Mouse (Mus musculus): ENCODE data around the gene Aff3. TPM values are rescaled to one million over a fixed set of nuclear protein-coding genes. Genes with fewer than 3 reads are reported as not detected.

Aff3 gene
- total RNA-seq, 2 experiments from 2014 or later, result 14.2 to 34.5 TPM

DNA sequence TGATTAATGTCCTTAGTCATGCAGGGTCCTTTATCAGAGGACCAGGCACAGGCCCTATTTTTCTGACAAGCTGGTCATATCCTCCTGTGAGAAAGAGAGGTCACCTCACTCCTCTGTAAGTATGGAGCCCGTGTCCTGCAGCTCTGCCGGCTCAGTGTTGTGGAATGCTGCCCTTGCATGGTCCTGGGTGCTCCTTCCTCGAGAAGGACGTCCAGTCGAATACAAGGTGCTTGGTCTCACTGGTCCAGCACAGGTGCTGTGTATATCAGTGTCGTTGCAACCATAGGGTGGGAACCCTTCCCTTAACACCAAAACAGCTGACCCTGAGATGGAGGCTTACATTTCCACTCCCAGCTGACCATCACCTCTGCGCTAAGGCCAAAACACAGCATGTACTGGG is 280.7 kb downstream of the Aff3 start:
- 0 out of 2 replicates have a peak, but pooled peaks have one; percentile 23 for ATAC-seq (replicated peaks; ENCODE audit: low FRiP score, low TSS enrichment, poor library complexity, severe bottlenecking)

DNA sequence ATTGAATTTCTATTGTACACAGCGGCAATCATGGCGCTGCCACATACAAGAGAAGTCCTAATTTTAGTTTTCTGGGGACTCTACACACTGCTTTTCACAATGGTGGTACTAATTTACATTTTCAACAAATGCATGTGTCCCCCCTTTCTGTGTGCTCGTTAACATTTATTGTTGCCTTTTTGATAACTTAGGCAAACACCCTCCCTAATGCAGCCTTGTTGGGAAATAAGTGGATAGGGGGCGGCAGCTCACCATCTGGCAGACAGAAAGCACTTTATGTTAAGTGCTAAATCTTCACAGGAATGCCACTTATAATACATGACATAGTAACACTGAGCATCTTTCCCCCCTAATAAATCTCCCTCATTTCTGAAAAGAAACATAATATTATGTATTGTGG is 282.1 kb downstream of the Aff3 start:
- no peak for ATAC-seq (replicated peaks; ENCODE audit: low FRiP score, low TSS enrichment, poor library complexity, severe bottlenecking)

DNA sequence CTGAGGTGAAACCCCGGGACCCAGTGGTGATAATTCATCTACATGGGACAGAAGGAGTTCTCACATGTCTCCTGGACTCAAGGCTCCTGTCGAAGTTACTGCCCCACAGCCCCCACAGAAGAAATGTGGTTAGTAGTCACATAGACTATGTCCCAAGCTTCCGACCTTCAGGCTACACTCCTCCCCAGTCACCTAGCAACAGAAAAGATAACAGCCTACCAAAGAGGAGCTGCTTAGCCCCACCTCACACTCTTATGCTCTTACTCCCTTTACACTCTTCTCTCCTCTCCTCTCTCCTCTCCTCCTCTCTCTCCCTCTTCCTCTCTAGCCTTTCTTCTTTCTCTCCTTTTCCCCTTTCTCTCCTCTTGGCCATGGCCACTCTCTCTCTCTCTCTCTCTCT is 286.8 kb downstream of the Aff3 start:
- 0 out of 2 replicates have a peak, but pooled peaks have one; percentile 55 for ATAC-seq (replicated peaks; ENCODE audit: low FRiP score, low TSS enrichment, poor library complexity, severe bottlenecking)

DNA sequence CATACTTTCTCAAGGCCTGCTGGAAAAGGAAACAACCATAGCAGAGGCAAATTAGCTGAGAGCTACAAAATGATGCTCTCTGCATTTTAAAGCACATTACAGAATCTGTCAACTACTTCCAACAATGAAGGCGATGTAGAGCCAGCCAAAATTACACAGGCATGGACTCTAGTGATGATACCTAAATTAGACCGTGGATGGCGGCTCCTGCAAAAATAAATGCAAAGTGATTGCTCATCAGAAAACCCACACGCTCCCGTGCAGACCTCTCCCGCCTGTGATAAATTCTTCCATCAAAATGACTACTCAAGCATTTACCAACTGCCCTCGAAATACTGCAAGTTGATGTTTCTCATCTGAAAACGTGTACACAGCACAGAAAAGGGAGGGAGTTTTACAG is 295.6 kb downstream of the Aff3 start:
- no peak for ATAC-seq (replicated peaks; ENCODE audit: low FRiP score, low TSS enrichment, poor library complexity, severe bottlenecking)

DNA sequence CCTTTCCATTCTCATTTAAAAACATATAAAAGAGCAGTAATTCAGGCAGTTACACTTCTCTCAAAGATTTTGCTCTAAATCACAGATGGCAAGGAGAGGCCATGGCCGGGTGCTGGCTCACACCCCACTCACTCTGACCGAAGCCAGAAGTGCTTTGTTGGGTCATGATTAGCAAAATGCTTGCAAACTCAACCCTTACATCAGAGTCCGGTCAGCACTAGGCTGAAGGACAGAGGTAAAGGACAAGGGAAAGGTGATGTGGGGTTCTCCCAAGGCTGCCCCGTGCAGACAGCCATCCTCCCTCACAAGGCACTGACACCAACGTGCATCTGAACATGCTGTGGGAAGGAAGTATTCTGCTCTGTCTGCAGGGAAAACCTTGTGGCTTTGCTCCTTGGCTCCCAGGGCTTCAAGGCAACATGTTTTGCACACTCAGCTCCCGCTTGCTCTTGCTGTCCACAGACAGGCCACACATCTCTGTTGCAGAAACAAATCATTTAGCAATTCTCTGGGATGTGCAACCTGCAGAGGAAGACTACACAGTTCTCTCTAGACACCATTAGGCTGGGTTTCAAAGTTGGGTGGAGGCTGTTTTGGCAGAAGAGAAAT is 296.6 kb downstream of the Aff3 start:
- ATAC-seq (replicated peaks; ENCODE audit: low FRiP score, low TSS enrichment, poor library complexity, severe bottlenecking), result no peak

DNA sequence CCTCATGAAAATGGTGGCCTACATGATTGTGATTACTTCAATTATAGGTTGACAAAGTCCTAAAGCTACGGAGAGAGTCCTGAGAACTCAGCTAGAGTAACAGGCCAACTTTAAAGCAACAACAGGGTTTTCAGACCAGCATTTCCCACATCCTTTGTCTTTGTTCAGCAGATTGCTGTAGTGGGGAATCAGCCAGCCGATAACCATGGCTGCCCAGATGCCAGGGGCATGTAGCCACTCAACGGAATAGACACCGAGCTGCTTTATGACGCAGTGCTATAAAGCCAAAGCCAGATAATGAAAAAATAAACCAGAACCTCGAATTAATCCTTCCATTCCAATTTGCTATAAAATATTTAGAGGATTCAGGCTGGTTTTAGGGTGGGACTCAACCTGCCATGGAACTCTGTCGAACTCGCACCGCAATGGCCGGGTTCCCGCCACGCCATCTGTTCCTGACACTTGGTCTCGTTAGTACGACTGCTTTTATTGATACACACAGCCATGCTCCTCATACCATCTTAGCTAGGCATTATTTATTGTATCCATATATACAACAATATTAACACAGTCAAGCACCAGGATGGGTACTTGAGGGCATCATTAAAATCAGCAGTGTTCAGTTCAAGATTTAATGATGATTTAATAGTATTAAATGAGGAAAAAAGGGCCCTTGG is 297.2 kb downstream of the Aff3 start:
- no peak for ATAC-seq (replicated peaks; ENCODE audit: low FRiP score, low TSS enrichment, poor library complexity, severe bottlenecking)

DNA sequence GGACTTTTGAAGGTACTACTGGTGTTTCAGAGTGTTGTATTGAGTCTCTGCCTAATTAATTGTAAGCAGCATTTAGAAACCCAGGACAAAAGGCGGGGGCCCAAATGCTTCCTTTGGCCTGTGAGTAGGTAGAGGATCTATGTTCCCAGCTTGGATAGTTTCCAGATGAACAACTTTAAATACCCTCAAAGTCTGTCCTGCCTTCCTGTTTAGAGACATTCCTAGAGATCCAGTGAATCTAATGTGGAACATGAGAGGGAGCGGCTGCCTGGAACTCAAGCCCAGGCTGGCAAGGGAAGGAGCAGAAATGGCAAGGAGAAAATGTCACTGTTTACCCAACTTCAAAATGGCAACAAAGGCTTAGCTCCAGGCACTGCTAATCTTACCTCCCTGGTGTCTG is 300.9 kb downstream of the Aff3 start:
- no peak for ATAC-seq (replicated peaks; ENCODE audit: low FRiP score, low TSS enrichment, poor library complexity, severe bottlenecking)

DNA sequence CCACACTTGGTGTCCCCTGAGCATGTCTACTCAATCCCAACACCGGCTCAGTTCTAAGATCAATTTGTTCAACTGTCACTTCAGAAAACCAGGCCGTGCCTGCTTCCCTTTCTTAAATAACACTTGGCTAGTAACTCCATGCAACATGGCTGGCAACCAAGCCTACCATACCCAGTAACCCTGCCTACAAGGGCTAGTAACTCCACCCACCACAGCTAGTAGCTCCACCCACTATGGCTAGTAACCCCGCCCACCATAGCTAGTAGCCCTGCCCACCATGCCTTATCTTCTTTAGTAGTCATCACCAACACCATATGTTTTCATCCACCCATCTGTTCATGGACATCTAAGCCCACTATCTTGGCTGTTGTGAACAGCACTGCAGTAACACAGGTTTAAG is 302.5 kb downstream of the Aff3 start:
- ATAC-seq (replicated peaks; ENCODE audit: low FRiP score, low TSS enrichment, poor library complexity, severe bottlenecking), result peak; percentile 57; the same call in 1 of the 2 replicates

DNA sequence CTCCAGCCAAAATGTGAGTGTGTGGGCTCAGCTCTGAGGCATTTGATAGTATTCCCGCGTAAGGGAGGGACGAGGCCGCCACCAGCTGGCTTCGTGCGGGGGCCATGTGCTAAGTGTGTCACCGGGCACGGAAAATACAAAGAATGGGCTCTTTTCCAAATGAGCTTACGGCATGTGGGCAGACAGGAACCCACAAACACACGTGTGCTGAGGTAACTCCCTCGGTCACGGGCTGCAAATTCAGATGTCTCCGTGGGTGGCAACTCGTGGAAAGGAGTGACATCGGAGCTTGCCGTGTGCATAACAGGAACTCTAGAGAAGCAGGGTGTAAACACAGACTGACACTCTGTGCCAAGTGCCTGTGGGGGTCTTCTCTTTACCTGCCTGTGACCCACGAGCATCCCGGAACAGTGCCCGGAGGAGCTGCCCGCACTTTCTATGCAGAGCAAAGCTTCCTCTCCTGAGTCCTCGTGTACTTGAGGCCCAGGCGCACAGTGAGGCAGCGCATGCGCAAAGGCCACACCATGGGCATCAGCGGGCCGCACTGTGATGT is 305.9 kb downstream of the Aff3 start:
- no peak for ATAC-seq (replicated peaks; ENCODE audit: low FRiP score, low TSS enrichment, poor library complexity, severe bottlenecking)

DNA sequence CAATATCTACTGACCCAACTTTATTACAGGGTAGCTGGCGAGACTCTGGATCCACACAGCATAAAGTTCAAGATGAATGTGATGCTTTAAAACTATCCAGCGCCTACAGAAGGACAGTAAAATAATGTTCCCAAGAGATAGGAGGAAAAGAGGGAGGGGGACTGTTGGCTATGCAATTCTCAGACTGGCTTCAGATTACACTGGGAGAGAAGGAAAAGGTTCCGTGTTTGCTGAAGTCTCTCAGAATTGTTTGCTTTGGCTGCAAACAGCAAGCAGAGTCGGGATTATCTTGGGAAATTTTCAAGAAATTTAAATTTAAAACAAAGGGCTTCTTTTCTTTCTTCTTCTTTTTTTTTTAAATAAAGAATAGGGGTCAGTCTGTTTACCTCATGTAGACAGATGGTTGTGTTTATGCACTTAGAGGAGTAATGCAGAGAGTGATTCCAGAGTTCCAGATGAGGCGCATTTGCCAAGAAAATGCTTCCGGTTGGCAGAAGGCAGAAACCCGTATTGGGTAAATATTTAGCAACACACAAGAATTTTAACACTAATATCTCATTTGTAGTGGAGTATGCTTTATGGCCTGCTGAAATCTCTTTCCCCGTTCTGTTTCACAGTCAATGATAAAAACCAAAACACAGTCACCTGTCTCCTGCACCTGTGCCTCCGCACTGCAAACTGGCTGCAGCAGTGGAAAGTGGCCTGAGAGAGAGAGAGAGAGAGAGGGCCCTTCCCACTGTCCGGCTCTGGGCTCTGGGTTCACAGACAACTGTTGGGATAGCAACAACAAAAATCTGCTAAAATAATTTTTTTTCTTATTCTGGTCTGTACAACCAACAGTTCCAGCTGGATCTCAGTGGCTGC is 306.6 kb downstream of the Aff3 start:
- no peak for ATAC-seq (replicated peaks; ENCODE audit: low FRiP score, low TSS enrichment, poor library complexity, severe bottlenecking)

DNA sequence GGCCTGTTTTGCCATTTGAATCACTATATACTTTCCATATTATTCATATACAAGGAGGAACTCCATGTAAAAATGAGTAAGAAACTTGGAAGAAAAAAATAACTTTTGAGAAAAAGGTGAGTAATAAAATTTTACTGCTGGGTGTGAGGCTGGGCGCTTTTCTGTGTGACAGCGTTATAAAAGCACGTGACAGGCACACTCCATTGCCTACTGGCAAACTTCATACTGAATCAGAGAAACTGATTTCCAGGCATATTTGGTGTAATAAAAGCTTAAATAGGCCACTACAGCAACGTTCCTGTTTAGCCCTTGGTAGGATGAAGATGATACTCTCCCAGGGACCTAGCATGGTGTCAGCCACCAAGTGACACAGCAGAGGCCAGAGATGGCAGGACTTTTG is 310.2 kb downstream of the Aff3 start:
- ATAC-seq (replicated peaks; ENCODE audit: low FRiP score, low TSS enrichment, poor library complexity, severe bottlenecking), result no peak

DNA sequence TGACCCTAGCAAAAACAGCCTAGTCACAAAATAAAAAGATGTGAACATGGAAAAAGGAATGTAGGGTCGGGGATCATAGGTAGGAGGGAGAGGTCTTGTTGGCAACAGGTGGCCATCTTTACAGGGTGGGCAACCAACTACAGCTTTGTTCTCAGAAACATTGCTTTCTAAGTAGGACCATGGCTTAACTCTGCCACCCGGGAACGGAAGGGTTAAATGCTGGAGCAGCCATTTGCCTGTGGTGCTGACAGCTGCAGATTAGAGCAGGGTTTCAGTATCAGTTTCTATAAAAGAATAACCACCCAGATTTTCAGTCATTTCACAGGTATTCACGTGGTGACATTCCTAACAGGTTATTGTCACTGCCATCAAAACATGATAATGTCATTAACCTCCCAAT is 317.4 kb downstream of the Aff3 start:
- ATAC-seq (replicated peaks; ENCODE audit: low FRiP score, low TSS enrichment, poor library complexity, severe bottlenecking), result no peak

DNA sequence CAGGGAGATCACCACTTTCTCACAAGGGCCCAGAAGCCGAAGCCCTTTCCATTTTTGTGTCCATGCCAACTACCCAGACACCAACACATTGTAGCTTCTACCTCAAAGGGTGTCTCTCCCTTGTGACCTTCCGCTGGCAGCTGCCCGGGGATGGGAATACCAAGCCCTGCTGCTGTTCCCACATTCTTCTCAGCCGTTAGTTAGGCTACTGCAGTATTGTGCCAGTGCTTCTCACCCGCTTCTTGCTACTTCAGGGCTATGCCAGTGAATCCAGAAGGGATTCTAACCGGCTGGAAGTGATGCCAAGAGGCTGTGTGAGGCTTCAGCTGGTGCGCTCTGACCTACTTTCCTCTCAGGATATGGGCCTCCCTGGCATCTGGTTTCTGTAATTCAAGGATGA is 330.5 kb downstream of the Aff3 start:
- no peak for ATAC-seq (replicated peaks; ENCODE audit: low FRiP score, low TSS enrichment, poor library complexity, severe bottlenecking)

DNA sequence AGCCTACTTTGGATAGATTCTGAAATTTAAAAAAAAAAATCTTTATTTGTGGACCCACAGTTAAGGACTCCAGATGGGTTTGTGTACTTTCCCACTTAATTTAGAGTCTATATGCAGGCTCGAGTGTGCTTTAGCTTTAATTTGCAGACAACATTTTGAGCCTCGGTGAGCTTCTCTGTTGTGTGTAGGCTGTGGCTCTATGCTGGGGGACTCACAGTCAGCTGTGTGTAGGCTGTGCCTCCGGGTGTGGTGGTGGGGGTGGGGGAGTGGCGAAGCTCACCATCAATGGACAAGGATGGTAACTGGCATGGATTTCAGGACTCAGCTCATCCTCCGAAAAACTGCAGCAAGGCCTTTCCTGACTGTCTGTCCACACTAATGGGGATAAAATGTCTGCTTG is 331.8 kb downstream of the Aff3 start:
- ATAC-seq (replicated peaks; ENCODE audit: low FRiP score, low TSS enrichment, poor library complexity, severe bottlenecking), result no peak

DNA sequence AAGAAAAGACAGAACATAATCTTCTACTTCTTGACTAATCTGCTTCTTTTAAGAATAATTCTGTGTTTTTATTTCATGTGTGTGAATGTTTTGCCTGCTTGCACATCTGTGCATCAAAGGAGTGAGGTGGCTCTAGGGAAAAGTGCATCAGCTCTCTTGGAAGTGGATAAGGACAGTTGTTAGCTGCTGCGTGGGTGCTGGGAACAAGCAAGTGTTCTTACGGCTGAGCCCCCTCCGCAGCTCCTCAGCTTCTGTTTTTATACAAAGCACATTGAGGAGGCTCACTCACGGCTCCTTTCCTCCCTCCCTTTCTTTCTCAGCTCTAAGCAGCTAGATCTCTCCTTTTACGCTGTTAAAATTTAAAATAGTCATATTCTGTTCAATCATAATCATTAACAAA is 340.5 kb downstream of the Aff3 start:
- no peak for ATAC-seq (replicated peaks; ENCODE audit: low FRiP score, low TSS enrichment, poor library complexity, severe bottlenecking)

DNA sequence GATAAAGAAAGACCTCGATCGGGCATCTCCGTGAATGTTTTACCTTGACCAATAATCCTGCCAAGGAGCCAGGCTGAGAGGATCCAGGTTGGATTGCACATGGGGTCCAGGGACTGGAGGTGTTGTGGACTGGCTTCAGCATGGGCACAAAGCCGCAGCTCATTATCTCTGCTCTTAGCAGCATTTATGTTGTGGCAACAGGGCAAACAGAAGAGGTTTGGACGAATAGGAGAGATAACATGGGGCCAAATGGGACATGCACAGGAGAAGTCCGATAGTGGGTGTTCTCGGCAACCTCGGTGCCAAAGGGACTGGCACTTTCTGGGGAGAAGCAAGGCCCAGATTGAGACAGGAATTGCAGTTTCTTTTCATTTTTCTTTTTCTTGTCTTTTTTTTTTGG is 342.9 kb downstream of the Aff3 start:
- ATAC-seq (replicated peaks; ENCODE audit: low FRiP score, low TSS enrichment, poor library complexity, severe bottlenecking), result no peak

DNA sequence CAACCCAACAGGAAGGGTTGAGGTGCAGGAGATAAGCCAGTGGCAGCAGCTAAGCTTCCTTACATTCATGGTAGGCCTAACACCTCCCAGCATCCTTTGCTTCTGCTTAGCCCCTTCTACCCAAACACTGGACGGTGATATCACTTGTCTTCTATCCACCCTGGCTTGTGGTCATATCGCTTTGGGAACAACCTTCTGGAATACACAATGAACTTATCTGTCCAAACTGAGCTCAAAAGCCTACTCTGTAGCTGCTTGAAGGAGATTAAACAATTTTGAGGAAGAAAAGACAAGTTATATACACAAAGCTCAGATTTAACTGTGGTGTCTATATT is 343.8 kb downstream of the Aff3 start:
- ATAC-seq (replicated peaks; ENCODE audit: low FRiP score, low TSS enrichment, poor library complexity, severe bottlenecking), result peak; percentile 75

DNA sequence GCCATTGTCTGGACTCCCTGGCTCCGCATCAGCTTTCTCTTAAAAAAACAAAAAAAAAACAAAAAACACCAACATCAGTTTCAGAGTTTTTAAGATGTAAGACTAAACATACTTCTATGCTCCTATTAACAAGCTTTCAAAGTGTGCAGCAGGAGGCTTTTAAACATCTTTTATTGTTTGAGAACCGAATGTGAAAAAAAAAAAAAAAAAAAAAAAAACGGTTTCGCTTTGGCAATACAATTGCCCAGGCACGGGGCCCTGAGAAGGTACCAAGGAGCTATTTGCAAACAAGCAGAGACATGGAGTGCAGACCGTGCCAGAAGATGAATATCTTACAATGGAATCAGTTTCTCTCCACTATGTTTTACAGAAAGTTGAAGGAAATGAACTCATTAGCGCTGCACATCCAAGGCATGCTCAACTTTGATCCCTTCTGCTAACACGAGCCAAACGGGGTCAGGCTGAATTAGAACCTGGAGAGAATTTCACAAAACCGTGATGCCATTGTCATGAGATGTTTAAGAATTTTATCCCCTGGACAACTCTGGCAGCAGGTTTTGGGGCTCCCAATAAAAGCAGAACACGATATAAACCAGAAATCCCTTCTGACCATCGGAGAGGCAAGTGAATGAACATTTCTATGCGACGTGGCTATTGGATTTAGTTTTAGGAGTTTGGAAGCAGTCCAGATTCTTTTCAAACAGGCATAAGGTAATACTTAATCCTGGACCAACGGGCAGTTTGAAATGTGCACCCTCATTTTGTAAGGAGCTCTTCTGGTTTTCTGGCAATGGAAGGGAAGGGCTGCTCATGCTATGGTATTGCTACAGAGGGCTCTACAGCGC is 344.4 kb downstream of the Aff3 start:
- no peak for ATAC-seq (replicated peaks; ENCODE audit: low FRiP score, low TSS enrichment, poor library complexity, severe bottlenecking)

DNA sequence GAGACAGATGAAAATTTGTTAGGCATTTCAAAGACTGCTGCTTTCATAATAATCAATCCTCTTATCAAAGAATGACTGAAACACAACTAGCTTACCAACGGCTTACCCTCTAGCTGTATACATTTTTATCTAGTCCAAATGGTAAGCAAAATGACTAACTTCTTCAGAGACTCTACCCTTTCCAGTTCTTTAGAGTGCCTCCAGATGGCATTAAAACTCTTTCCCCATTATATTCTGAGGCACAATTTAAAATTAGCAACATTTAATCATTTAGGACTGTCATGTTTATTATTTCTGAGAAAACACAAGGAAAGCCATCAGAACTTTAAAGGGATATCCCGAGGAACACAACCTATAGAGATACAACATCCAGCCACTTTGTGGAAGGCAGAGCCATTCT is 346.1 kb downstream of the Aff3 start:
- no peak for ATAC-seq (replicated peaks; ENCODE audit: low FRiP score, low TSS enrichment, poor library complexity, severe bottlenecking)

DNA sequence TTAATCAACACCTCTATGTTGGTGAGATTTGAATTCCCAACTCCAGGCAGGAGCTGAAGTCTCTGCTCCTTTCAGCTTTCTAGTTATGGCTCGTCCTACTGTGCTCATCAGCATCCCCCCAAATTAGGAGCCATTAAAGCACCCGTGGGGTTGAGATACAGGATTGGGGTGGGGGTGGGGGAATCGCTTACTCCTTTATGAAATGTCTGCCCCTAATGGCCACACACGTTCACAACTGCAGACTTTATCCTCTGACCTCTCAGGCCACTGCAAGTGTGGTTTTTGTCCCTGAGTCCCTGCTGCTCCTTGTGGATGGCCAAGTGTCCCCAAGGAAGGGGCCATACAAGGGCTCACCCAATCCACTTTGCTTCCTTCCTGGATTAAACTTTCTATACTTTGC is 348.8 kb downstream of the Aff3 start:
- no peak for ATAC-seq (replicated peaks; ENCODE audit: low FRiP score, low TSS enrichment, poor library complexity, severe bottlenecking)

Measured in megakaryocyte-erythroid progenitor cell, adult 5-6 weeks (primary cell).